Mouse (Mus musculus) stomach, embryonic 14.5 days (tissue): ENCODE results near the gene Neurl4. TPM values are rescaled to one million over a fixed set of nuclear protein-coding genes. Genes with fewer than 3 reads are reported as not detected.

Source experiments
- ATAC-seq: fragments of 200-750 bp; cut with Nextera tagmentation; 2 replicates; pipeline ENCODE4 v1.8.0; 2017; ENCODE audit warnings: low read depth, moderate TSS enrichment; ENCODE audit not compliant: insufficient number of reproducible peaks, insufficient read depth, low FRiP score
- H3K27ac ChIP-seq: fragments of 300-500 bp; sonication (generic); 2 replicates; pipeline ENCODE4 v1.5.1; 2014; ENCODE audit warnings: mild to moderate bottlenecking, low read length, moderate library complexity, mixed read lengths
- H3K27me3 ChIP-seq: fragments of 300-500 bp; sonication (generic); 2 replicates; pipeline ENCODE4 v1.6.1; 2014; ENCODE audit warnings: low read length, control low read depth, mixed read lengths; ENCODE audit not compliant: control insufficient read depth, insufficient read depth
- H3K36me3 ChIP-seq: fragments of 300-500 bp; sonication (generic); 2 replicates; pipeline ENCODE4 v1.6.1; 2014; ENCODE audit warnings: mild to moderate bottlenecking, control low read depth, low read length, moderate library complexity, mixed read lengths; ENCODE audit not compliant: control insufficient read depth, insufficient read depth
- H3K4me1 ChIP-seq: fragments of 300-500 bp; sonication (generic); 2 replicates; pipeline ENCODE4 v1.6.1; 2014; ENCODE audit warnings: low read length, control low read depth, mixed read lengths; ENCODE audit not compliant: control insufficient read depth, insufficient read depth
- H3K4me2 ChIP-seq: fragments of 300-500 bp; sonication (generic); replicated peaks from 2 replicates; pipeline ENCODE4 v1.6.1; 2014; ENCODE audit warnings: low read depth, low read length, control low read depth
- H3K4me3 ChIP-seq: fragments of 300-500 bp; sonication (generic); 2 replicates; pipeline ENCODE4 v1.5.1; 2014; ENCODE audit warnings: low read depth, low read length, control low read depth
- H3K9ac ChIP-seq: fragments of 300-500 bp; sonication (generic); replicated peaks from 2 replicates; pipeline ENCODE4 v1.6.1; 2014; ENCODE audit warnings: low read depth, mild to moderate bottlenecking, control low read depth, low read length, moderate library complexity, mixed read lengths
- H3K9me3 ChIP-seq: fragments of 300-500 bp; sonication (generic); 2 replicates; pipeline ENCODE4 v1.6.1; 2016; ENCODE audit warnings: low read depth, low read length, control low read depth; ENCODE audit not compliant: control insufficient read depth
- WGBS: fragments of 180-500 bp; shearing (Covaris S2); extraction: QIAGEN DNeasy Blood & Tissue Kit; methylation state at CpG from one replicate; pipeline ENCODE4 v1.1.7; 2014; 5-methylcytosine and 5-hydroxymethylcytosine counted together
- polyA plus RNA-seq: library from polyadenylated mRNA; unstranded; fragments of >200 nt; fragmentation: Nextera tagmentation; extraction: Ambion mirVana; gene quantifications from 2 replicates; pipeline ENCODE4 v1.2.1, GENCODE M21; 2014

Neurl4 gene
- polyA plus RNA-seq, 1 experiment from 2014 or later, result 12.6 TPM

GRCm38 (mm10) chr11:69935137-69935879 is 34.4 kb downstream of the Neurl4 start, which contains the start of gene Ybx2:
Gene Ybx2 (plus strand): TSS chr11:69935796.
- WGBS, result 2% methylated on average over 51 of the region's 62 CpGs
- Histone ChIP-seq H3K27me3 (no peaks in the 10 kb centered on the region), H3K9ac (peak within 1 kb of the TSS; percentile 48; the same call in 1 of the 2 replicates), H3K36me3 (no peaks in the 10 kb centered on the region), H3K27ac (no peak within 1 kb of the TSS), H3K4me2 (peak within 1 kb of the TSS; percentile 99), H3K4me3 (peak within 1 kb of the TSS; percentile 54), H3K9me3 (no peaks in the 10 kb centered on the region), H3K4me1 (peaks cover 16% of the 10 kb centered on the region; the same call in 1 of the 2 replicates)
- peak; percentile 91 for ATAC-seq

- Histone ChIP-seq H3K36me3 (no peaks in the 10 kb centered on the region), H3K4me2 (peak overlapping the region; percentile 99), H3K27ac (no peak overlapping the region), H3K9ac (peak overlapping the region; percentile 48; the same call in 1 of the 2 replicates), H3K4me1 (peaks cover 16% of the 10 kb centered on the region; the same call in 1 of the 2 replicates), H3K27me3 (no peaks in the 10 kb centered on the region), H3K4me3 (peak overlapping the region; percentile 54), H3K9me3 (no peaks in the 10 kb centered on the region)
- under 1% methylated on average over 25 of the region's 30 CpGs for WGBS
- no peak for ATAC-seq
Observed at GRCm38 (mm10) chr11:69936156-69936555, 35.3 kb downstream of the Neurl4 start.

GRCm38 (mm10) chr11:69936714-69937347 is 36.0 kb downstream of the Neurl4 start:
- Histone ChIP-seq H3K4me1 (peaks cover 16% of the 10 kb centered on the region; the same call in 1 of the 2 replicates), H3K4me3 (peak overlapping the region; percentile 54; the same call in 1 of the 2 replicates), H3K27ac (no peak overlapping the region), H3K9ac (no peak overlapping the region), H3K9me3 (no peaks in the 10 kb centered on the region), H3K36me3 (no peaks in the 10 kb centered on the region), H3K4me2 (peak overlapping the region; percentile 99), H3K27me3 (no peaks in the 10 kb centered on the region)
- WGBS, result 36% methylated on average over 9 of the region's 9 CpGs
- ATAC-seq, result no peak

GRCm38 (mm10) chr11:69937385-69937784 is 36.5 kb downstream of the Neurl4 start:
- Histone ChIP-seq H3K4me1 (peaks cover 16% of the 10 kb centered on the region; the same call in 1 of the 2 replicates), H3K27me3 (no peaks in the 10 kb centered on the region), H3K9ac (no peak overlapping the region), H3K36me3 (peaks cover under 1% of the 10 kb centered on the region; the same call in 1 of the 2 replicates), H3K27ac (no peak overlapping the region), H3K4me2 (no peak overlapping the region), H3K9me3 (no peaks in the 10 kb centered on the region), H3K4me3 (no peak overlapping the region)
- no peak for ATAC-seq
- WGBS, result 26% methylated on average over 4 of the region's 4 CpGs

- no peak for ATAC-seq
- no peaks in the 10 kb centered on the region for H3K9me3 ChIP-seq
- H3K4me3 ChIP-seq, result no peak overlapping the region
- H3K36me3 ChIP-seq, result peaks cover 4% of the 10 kb centered on the region; the same call in 1 of the 2 replicates
- no peak overlapping the region for H3K4me2 ChIP-seq
- H3K4me1 ChIP-seq, result peaks cover 16% of the 10 kb centered on the region; the same call in 1 of the 2 replicates
- H3K9ac ChIP-seq, result no peak overlapping the region
- WGBS, result 71% methylated on average over 5 of the region's 5 CpGs
- H3K27me3 ChIP-seq, result no peaks in the 10 kb centered on the region
- H3K27ac ChIP-seq, result no peak overlapping the region
Observed at GRCm38 (mm10) chr11:69937834-69938233, 37.0 kb downstream of the Neurl4 start.

GRCm38 (mm10) chr11:69938401-69938979 is 37.6 kb downstream of the Neurl4 start:
- Histone ChIP-seq H3K27ac (no peak overlapping the region), H3K27me3 (no peaks in the 10 kb centered on the region), H3K9me3 (no peaks in the 10 kb centered on the region), H3K4me1 (peaks cover 16% of the 10 kb centered on the region; the same call in 1 of the 2 replicates), H3K4me3 (no peak overlapping the region), H3K36me3 (peaks cover 4% of the 10 kb centered on the region; the same call in 1 of the 2 replicates), H3K4me2 (no peak overlapping the region), H3K9ac (no peak overlapping the region)
- WGBS, result 23% methylated on average over 9 of the region's 9 CpGs
- no peak for ATAC-seq

GRCm38 (mm10) chr11:69939181-69939580 is 38.3 kb downstream of the Neurl4 start:
- H3K9me3 ChIP-seq, result no peaks in the 10 kb centered on the region
- no peak for ATAC-seq

GRCm38 (mm10) chr11:69939731-69940130 is 38.9 kb downstream of the Neurl4 start:
- Histone ChIP-seq H3K36me3 (peaks cover 10% of the 10 kb centered on the region), H3K4me2 (no peak overlapping the region), H3K9ac (no peak overlapping the region), H3K4me3 (no peak overlapping the region), H3K4me1 (peaks cover 12% of the 10 kb centered on the region; the same call in 1 of the 2 replicates), H3K27ac (no peak overlapping the region), H3K9me3 (no peaks in the 10 kb centered on the region), H3K27me3 (no peaks in the 10 kb centered on the region)
- ATAC-seq, result no peak
- WGBS, result 93% methylated on average over 17 of the region's 17 CpGs

More at GRCm38 (mm10) chr11:69939181-69939580, 38.3 kb downstream of the Neurl4 start:
- 63% methylated on average over 5 of the region's 5 CpGs for WGBS
- Histone ChIP-seq H3K36me3 (peaks cover 5% of the 10 kb centered on the region; the same call in 1 of the 2 replicates), H3K4me2 (no peak overlapping the region), H3K27ac (no peak overlapping the region), H3K4me3 (no peak overlapping the region), H3K9ac (0 out of 2 replicates have a peak overlapping the region, but pooled peaks have one; percentile 14), H3K27me3 (no peaks in the 10 kb centered on the region), H3K4me1 (peaks cover 16% of the 10 kb centered on the region; the same call in 1 of the 2 replicates)
